Mouse (Mus musculus) layer of hippocampus, adult 2 months (tissue): ENCODE measurements around the gene Rpl13a. TPM values are rescaled to one million over a fixed set of nuclear protein-coding genes. Genes with fewer than 3 reads are reported as not detected.
"Not testable (repeated sequence)": the region's sequence is repeated elsewhere in the genome, so short reads cannot be mapped to it uniquely, and the experiment has no call there.

Source experiments
- DNase-seq, 2 experiments: peaks; one replicate each; pipeline ENCODE4 v3.0.0; 2022; ENCODE audit warnings: low spot score in 2 of 2
- H3K27ac ChIP-seq: fragments of 200-600 bp; 2 replicates; pipeline ENCODE4 v1.8.1; 2022
- H3K4me3 ChIP-seq: fragments of 200-600 bp; 2 replicates; pipeline ENCODE4 v1.8.1; 2022; ENCODE audit warnings: mild to moderate bottlenecking
- CTCF ChIP-seq: fragments of 200-600 bp; conservative IDR thresholded peaks from 2 replicates; pipeline ENCODE4 v1.8.1; 2022; ENCODE audit warnings: antibody characterized with exemption, mild to moderate bottlenecking, moderate library complexity
- total RNA-seq, 2 experiments: library from RNA; stranded (reverse); gene quantifications; 2 replicates each; pipeline ENCODE4 v1.2.3; 2021

The Rpl13a gene
- total RNA-seq, 2 experiments from 2014 or later: 808 to 856 TPM

DNA sequence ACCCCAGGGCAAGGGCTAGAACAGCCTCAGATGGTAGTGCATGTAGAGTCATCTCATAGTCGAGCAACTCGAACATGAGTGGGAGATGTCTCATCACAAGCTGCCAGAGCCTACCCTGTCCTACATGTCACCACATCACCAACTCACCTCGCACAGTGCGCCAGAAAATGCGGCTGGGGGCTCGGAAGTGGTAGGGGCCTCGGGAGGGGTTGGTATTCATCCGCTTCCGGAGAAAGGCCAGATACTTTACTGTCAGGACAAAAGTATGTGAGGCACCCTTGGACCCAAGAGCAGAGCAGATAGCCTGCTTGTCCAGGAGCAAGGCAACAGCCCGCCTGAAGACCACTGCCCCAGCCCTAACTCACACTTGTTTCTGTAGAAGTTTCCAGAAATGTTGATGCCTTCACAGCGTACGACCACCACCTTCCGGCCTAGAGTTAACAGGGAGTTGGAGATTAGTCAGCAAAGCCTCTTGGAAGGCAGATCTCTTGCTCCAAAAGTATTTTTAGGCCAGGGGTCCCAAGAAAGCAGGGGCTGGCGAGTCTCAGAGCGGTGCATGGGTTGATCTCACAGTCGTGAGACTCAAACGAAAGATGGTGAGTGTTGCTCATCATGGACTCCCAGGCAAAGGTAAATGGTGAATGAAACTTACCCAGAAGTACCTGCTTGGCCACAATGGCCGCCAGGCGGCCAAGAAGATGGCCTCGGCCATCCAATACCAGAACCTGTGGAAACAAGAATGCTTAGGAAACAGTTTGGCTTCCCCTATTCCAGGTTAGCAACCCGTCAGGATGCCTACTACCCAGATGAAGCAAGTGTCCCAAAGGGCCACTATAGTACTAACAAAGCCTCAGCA lies 1.5 kb downstream of the Rpl13a start:
- peak overlapping the region; percentile 98 for H3K4me3 ChIP-seq
- no peak for DNase-seq
- peak overlapping the region; percentile 99 for H3K27ac ChIP-seq
- TF ChIP-seq CTCF: peak; percentile 61

DNA sequence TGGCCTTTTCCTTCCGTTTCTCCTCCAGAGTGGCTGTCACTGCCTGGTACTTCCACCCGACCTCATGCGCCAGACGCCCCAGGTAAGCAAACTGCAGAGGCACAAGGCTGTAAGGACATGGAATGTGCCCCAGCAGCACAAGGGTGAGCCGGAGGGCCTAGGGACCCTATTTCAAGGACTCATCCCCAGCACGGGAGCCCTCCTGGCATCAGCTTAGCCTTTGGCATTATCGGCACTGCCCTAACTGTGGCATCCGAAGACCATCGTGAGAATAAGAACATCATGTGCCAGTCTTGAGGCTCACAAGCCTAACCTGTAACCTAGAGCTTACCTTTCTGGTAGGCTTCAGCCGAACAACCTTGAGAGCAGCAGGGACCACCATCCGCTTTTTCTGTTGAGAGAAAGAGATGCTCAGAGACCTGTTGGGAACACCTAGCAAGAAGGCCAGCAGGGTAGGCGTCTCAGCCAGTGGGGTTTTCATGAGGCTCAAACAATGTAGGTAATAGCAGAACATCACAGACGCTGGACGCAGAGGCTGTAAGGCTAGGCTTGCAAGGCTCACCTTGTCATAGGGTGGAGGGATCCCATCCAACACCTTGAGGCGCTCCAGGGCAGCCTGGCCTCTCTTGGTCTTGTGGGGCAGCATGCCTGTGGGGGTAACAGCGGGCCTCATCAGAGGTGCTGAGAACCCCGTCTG lies 2.3 kb downstream of the Rpl13a start:
- no peak overlapping the region for H3K4me3 ChIP-seq
- no peak for DNase-seq
- no peak for TF ChIP-seq CTCF
- H3K27ac ChIP-seq: peak overlapping the region; percentile 99; the same call in 1 of the 2 replicates

DNA sequence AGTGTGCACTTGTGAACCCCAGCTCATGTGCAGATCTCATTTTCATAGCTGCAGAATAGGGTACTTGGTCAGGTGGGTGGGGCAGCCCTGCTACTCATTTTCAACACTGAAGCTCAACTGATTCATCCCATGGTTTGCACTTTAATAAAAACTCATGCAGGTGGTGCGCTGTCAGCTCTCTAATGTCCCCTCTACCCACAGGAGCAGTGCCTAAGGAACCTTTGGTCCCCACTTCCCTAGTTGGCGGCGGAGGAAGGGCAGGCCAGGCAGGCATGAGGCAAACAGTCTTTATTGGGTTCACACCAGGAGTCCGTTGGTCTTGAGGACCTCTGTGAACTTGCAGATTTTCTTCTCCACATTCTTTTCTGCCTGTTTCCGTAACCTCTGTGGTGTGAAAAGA lies 2.9 kb downstream of the Rpl13a start:
- H3K27ac ChIP-seq: 0 out of 2 replicates have a peak overlapping the region, but pooled peaks have one; percentile 79
- not testable (repeated sequence) for DNase-seq, H3K4me3 ChIP-seq

DNA sequence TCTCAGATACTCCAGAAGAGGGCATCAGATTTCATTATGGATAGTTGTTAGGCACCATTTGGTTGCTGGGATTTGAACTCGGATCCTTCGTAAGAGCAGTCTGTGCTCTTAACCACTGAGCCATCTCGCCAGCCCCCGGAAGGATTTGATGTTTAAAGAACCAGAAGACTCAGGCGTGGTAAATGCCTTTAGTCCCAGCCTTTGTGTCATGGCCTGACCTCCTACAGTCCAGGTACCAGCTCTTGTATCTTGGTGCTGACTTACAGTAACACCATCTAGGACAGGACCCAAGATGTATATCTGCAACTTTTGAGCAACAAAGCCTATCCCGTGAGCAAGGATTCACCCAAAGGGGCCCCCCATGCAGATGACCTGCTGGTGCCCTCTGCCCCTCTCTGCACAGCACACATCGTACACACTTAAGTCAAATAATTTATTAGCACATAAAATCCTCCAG lies 3.4 kb downstream of the Rpl13a start:
- no peak overlapping the region; the same call in 1 of the 2 replicates for H3K4me3 ChIP-seq

DNA sequence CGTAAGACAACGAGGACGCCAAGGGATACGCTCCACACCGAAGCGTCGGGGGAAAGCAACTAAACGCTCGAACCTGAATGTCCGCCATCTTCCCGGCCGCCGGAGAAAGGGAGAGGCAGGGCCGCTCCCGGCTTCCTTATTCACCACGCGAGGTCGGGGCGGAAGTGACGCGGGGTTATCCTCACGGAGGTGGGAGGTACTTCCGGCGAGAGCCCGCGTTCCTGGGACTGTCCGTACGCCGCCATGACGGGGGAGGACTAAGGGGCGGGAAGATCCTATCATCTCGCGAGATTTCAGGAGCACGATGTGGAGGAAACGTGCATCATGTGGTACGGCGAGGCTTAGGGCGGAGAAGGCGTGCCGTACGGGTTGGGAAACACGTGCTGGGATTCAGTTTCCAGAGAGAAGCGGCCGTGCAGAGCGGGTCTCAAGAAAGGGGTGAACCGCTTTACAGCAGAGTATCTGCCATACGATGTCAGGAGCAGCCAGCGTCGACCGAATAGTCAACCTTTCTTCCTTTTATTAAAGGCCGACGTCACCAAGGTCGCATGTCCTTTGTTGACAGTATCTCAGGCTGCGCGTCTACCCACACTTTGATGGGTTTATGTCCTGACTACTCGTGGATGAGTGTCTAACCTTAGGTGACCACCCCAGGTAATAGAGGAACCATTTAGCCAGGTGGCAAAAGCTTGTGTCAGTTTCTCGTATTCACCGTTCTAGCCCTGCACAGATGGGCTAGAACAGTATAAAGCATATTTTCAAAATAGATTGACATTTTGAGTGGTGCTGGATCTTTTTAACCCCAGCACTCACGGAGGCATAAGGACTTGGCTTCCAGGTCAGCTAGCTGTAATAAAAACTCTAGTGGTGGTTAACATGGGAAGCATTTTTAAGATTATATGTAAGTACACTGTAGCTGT lies 4.1 kb downstream of the Rpl13a start, which contains the start of gene Rps11:
Gene Rps11 (minus strand): TSS at position 216 of the 920 bp plus-strand sequence.
- peak; percentile 68; the same call in 1 of the 2 replicates for TF ChIP-seq CTCF
- peak within 1 kb of the TSS; percentile 93 for H3K27ac ChIP-seq
- peak; percentile 99 to 100 for DNase-seq
- H3K4me3 ChIP-seq: peak within 1 kb of the TSS; percentile 93

More for the DNA sequence above, 3.4 kb downstream of the Rpl13a start:
- no peak; the same call in 1 of the 2 replicates for TF ChIP-seq CTCF
- peak overlapping the region; percentile 79; the same call in 1 of the 2 replicates for H3K27ac ChIP-seq
- no peak for DNase-seq

DNA sequence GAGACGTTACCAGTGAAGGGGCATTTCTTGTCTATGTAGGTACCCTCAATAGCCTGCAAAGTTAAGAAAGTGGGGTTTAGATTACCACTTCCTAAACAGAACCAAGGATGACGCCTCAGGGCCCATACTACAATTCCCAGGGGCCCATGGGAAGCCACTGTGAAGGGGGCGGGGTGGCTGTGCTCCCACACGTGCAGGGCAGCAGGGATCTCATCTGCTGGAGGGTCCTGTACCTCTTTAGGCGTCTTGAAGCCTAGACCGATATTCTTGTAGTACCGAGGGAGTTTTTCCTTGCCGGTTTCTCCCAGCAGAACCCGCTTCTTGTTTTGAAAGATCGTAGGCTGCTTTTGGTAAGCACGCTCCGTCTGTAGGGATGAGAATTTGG lies 5.4 kb downstream of the Rpl13a start:
- peak overlapping the region; percentile 93 for H3K4me3 ChIP-seq
- peak overlapping the region; percentile 93; the same call in 1 of the 2 replicates for H3K27ac ChIP-seq
- DNase-seq: no peak
- TF ChIP-seq CTCF: no peak

DNA sequence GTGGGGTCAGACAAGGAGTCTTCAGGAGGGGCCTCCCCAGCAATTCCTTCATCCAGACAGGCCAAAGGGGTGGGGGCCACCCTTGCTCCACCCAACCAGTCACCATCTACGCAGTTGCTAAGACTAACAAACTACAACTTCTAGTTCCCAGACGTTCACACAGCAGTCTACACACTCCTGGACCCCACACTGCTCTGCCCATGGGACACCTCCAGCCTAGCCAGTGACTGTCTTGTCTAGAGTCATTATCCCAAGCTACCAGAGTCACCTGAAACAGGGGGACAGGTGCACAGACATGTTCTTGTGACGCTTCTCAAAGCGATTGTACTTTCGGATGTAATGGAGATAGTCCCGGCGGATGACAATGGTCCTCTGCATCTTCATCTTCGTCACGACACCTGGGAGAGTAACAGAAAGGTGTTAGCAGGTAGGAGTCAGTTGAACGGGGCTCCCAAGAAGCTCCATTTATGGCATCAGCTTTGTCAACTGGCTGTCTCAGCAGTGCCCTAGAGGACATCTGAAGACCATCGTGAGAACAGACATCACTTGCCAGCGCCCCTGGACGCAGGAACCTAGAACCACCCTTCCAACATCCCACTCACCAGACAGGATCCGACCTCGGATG lies 5.9 kb downstream of the Rpl13a start:
- DNase-seq: no peak
- peak overlapping the region; percentile 93 for H3K4me3 ChIP-seq
- no peak for TF ChIP-seq CTCF
- H3K27ac ChIP-seq: peak overlapping the region; percentile 93; the same call in 1 of the 2 replicates

DNA sequence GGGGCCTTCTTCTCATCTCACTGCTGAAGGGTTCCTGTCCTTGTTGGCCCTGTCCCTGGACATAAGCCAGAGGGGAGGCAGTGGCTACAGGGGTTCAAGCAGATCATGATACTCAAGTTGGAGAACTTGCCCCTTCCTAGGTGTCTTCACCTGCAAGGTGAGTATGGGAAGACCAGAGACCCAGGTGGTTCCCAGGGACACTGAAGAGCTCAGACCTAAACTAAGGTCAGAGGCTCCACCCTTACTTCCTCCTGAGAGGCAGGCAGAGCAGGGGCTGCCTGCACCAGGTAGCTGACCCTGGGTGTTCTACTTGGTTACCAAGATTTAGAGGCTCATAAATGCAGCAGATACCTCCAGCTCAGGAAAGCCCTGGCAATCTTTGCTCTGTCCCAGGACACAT lies 6.6 kb downstream of the Rpl13a start:
- H3K4me3 ChIP-seq: peak overlapping the region; percentile 17
- DNase-seq: no peak
- H3K27ac ChIP-seq: peak overlapping the region; percentile 61
- no peak for TF ChIP-seq CTCF

DNA sequence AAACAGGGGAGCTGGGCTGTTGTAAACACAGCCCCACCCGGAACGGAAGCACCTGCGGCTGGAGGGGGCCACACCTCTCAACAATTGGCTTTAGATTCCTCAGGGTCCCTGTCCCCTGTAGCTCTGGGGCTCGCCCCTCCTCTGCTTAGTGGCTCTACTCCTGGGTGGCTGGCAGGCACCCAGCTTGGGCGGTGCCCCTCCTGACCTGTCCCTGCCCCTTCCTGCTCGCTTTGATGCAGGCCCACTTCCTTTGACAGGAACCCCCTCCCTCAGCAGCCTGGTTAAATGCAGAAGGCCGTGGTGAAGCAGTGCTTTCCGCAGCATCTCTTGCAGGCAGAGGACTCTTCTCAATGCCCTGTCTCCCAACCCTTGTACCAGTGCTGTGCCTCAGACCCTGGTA lies 7.2 kb downstream of the Rpl13a start:
- Histone ChIP-seq H3K27ac (peak overlapping the region; percentile 72), H3K4me3 (peak overlapping the region; percentile 17)
- TF ChIP-seq CTCF: no peak
- no peak for DNase-seq

DNA sequence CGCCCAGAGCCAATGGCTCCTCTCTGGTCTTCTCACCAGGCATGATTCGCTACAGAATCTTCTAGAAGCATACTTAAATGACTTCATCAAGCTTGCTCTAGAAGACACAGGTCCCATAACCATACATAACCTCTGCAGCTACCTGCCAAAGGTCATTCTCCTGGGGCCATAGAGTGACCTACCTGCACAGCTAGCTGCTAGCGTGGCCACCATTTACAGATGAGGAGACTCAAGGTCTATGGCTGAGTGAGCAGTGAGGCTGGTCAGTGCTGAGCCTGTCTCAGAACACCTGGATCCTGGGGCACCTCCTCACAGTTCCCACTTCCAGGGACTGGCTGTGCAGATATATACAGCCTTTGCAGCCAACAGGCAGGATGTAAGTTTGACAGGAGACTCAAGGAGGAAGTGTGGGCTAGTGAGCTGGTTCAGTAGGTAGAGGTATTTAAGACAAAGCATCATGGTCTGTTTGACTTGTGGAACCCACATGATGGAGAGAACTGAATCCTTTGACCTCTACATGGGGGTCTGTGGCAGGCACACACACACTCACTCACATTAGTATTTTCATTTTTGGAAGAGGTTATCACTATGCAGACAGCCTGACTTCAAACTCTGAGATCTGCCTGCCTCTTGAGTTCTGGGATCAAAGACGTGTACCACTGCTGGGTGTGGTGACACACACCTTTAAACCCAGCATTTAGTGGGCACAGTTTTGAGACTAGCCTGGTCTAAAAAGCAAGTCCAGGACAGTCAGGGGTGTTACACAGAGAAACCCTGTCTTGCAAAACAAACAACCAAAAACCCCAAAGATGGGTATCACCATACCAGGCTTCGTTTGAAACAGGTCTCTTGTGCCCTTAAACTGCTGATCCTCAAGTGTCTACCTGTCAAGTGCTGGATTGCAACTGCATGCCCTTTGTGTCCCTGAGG lies 8.5 kb downstream of the Rpl13a start:
- Histone ChIP-seq H3K4me3 (no peak overlapping the region), H3K27ac (peak overlapping the region; percentile 72)
- DNase-seq: no peak
- no peak for TF ChIP-seq CTCF

DNA sequence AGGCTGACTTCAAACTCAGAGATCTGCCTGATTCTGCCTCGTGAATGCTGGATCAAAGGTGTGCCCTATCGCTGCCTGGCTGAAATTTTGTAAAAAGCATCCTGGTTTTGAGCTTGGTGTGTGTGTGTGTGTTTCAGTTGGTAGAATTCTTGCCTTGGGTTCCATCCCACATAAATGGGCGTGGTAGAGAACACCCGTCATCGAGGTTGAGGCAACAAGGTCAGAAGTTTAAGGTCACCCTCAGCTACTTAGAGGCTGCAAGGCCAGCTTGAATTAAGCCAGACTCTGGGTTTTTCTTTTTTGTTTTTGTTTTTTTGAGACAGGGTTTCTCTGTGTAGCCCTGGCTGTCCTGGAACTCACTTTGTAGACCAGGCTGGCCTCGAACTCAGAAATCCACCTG lies 10.2 kb downstream of the Rpl13a start:
- H3K27ac ChIP-seq: no peak overlapping the region
- TF ChIP-seq CTCF: no peak
- no peak overlapping the region for H3K4me3 ChIP-seq
- no peak for DNase-seq
